Mouse (Mus musculus): ENCODE data around the gene Calm1. TPM values are rescaled to one million over a fixed set of nuclear protein-coding genes. Genes with fewer than 3 reads are reported as not detected.
"Not testable (repeated sequence)": the region's sequence is repeated elsewhere in the genome, so short reads cannot be mapped to it uniquely, and the experiment has no call there.

Gene Calm1
- polyA plus RNA-seq, 1 experiment from 2014 or later: 1,739 TPM

DNA sequence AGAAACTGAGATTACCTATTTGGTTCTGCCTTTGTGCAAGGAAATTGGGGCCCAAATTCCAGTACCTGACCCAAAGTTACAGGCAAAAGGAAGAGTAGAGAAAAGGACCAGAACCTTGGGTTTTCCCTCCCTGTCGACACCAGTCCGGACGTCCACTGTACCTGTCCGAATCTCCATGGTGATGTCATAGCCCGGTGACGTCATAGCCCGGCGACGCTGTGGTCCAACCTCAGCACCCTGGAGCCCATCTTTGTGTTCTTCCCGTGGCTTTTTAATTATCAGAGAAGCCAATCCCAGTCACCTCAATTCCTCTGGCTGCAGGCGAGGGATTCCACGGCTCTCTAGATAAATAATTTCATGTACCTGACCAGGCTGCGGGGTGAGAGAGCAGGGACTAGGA lies 18.4 kb upstream of the Calm1 start:
- Histone ChIP-seq H3K27me3 (no peaks in the 10 kb centered on the region), H3K4me1 (peaks cover 2% of the 10 kb centered on the region), H3K4me2 (no peak overlapping the region), H3K9me3 (no peaks in the 10 kb centered on the region), H3K27ac (no peak overlapping the region), H3K36me3 (no peaks in the 10 kb centered on the region), H3K9ac (no peak overlapping the region), H3K4me3 (no peak overlapping the region)
- 79% methylated on average over 13 of the region's 13 CpGs for WGBS
- ATAC-seq (ENCODE audit: borderline replicate concordance, extremely low read depth, low FRiP score, low TSS enrichment): no peak

GRCm38 (mm10) chr12:100182676-100183075 lies 16.6 kb upstream of the Calm1 start:
- Histone ChIP-seq H3K4me3 (no peak overlapping the region), H3K27ac (no peak overlapping the region), H3K9ac (no peak overlapping the region), H3K4me2 (no peak overlapping the region), H3K9me3 (no peaks in the 10 kb centered on the region), H3K36me3 (no peaks in the 10 kb centered on the region), H3K27me3 (no peaks in the 10 kb centered on the region), H3K4me1 (peaks cover 8% of the 10 kb centered on the region)
- no peak for ATAC-seq (ENCODE audit: borderline replicate concordance, extremely low read depth, low FRiP score, low TSS enrichment)
- whole genome bisulfite sequencing: 77% methylated on average over 2 of the region's 2 CpGs

DNA sequence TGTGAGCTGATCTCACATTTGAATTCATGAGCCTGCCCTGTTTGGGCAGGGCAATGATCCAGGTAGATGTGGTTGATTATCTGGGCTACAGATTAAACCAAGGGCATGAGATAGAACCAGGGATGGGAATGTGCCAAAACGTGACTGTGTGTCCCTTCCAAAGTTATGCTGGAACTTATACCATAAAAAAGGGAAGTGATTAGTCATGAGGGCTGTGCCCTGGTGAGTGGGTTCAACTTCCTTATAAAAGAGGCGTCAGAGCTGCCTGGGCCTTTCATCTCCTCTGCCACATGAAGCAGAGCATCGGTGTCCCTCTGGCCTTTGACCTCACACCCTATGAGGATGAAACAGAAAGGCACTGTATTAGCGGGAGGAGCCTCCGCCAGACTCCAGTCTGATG lies 15.3 kb upstream of the Calm1 start:
- Histone ChIP-seq H3K9ac (no peak overlapping the region), H3K27me3 (no peaks in the 10 kb centered on the region), H3K9me3 (no peaks in the 10 kb centered on the region), H3K27ac (no peak overlapping the region), H3K4me2 (no peak overlapping the region), H3K36me3 (no peaks in the 10 kb centered on the region), H3K4me3 (no peak overlapping the region), H3K4me1 (peaks cover 16% of the 10 kb centered on the region)
- no peak for ATAC-seq (ENCODE audit: borderline replicate concordance, extremely low read depth, low FRiP score, low TSS enrichment)
- WGBS: 53% methylated on average over 5 of the region's 5 CpGs

GRCm38 (mm10) chr12:100184976-100185375 lies 14.3 kb upstream of the Calm1 start:
- 87% methylated on average over 2 of the region's 2 CpGs for WGBS
- H3K27ac ChIP-seq; ATAC-seq (ENCODE audit: borderline replicate concordance, extremely low read depth, low FRiP score, low TSS enrichment): not testable (repeated sequence)

DNA sequence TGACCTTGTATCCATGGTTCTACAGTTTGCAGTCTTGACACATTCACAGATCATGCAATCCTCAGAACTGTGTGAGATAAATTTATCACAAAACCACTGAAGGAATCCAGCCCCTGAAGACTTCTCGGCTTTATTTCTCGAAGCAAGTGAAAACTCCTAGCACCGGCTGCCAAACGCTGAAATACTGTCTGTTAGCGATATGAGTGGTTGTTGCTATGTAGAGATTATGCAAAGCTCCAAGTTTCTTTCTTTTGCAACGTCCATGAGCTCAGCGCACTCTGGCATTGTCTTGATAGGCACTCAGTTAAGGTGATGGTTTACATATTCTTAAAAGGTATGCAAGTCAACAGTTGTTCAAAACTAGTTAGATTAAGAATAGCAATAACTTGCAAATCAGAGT lies 13.3 kb upstream of the Calm1 start:
- no peak overlapping the region for H3K4me3 ChIP-seq
- no peak for ATAC-seq (ENCODE audit: borderline replicate concordance, extremely low read depth, low FRiP score, low TSS enrichment)
- H3K4me2 ChIP-seq: peak overlapping the region; percentile 88

More at GRCm38 (mm10) chr12:100184976-100185375, 14.3 kb upstream of the Calm1 start:
- H3K9ac ChIP-seq, H3K4me2 ChIP-seq, H3K4me3 ChIP-seq, H3K36me3 ChIP-seq, H3K27me3 ChIP-seq, H3K9me3 ChIP-seq: not testable (repeated sequence)
- peaks cover 16% of the 10 kb centered on the region for H3K4me1 ChIP-seq

GRCm38 (mm10) chr12:100186376-100186775 lies 12.9 kb upstream of the Calm1 start:
- H3K4me2 ChIP-seq: peak overlapping the region; percentile 88
- peaks cover 16% of the 10 kb centered on the region for H3K4me1 ChIP-seq
- no peaks in the 10 kb centered on the region for H3K9me3 ChIP-seq
- H3K36me3 ChIP-seq: no peaks in the 10 kb centered on the region
- H3K27me3 ChIP-seq: no peaks in the 10 kb centered on the region
- H3K4me3 ChIP-seq: peak overlapping the region; percentile 58
- peak overlapping the region; percentile 98 for H3K27ac ChIP-seq
- H3K9ac ChIP-seq: peak overlapping the region; percentile 71
- ATAC-seq (ENCODE audit: borderline replicate concordance, extremely low read depth, low FRiP score, low TSS enrichment): no peak
- WGBS: 9% methylated on average over 6 of the region's 6 CpGs

More for the DNA sequence above, 13.3 kb upstream of the Calm1 start:
- Histone ChIP-seq H3K4me1 (peaks cover 16% of the 10 kb centered on the region), H3K27ac (peak overlapping the region; percentile 98; the same call in 1 of the 2 replicates), H3K9ac (no peak overlapping the region), H3K9me3 (no peaks in the 10 kb centered on the region), H3K27me3 (no peaks in the 10 kb centered on the region), H3K36me3 (no peaks in the 10 kb centered on the region)
- WGBS: 47% methylated on average over 7 of the region's 7 CpGs

- under 1% methylated on average over 52 of the region's 52 CpGs for WGBS
- peak; percentile 100 for ATAC-seq (ENCODE audit: borderline replicate concordance, extremely low read depth, low FRiP score, low TSS enrichment)
- Histone ChIP-seq H3K4me2 (peak overlapping the region; percentile 88), H3K27ac (peak overlapping the region; percentile 98), H3K9ac (peak overlapping the region; percentile 71), H3K27me3 (no peaks in the 10 kb centered on the region), H3K9me3 (no peaks in the 10 kb centered on the region), H3K36me3 (no peaks in the 10 kb centered on the region), H3K4me3 (peak overlapping the region; percentile 58), H3K4me1 (peaks cover 16% of the 10 kb centered on the region)
Observed at GRCm38 (mm10) chr12:100187013-100187755, 12.1 kb upstream of the Calm1 start.

GRCm38 (mm10) chr12:100187756-100188430 lies 11.3 kb upstream of the Calm1 start:
- Histone ChIP-seq H3K4me2 (peak overlapping the region; percentile 88), H3K9ac (peak overlapping the region; percentile 64), H3K27ac (peak overlapping the region; percentile 92), H3K36me3 (no peaks in the 10 kb centered on the region), H3K4me1 (peaks cover 16% of the 10 kb centered on the region), H3K9me3 (no peaks in the 10 kb centered on the region), H3K4me3 (peak overlapping the region; percentile 58), H3K27me3 (no peaks in the 10 kb centered on the region)
- ATAC-seq (ENCODE audit: borderline replicate concordance, extremely low read depth, low FRiP score, low TSS enrichment): no peak
- under 1% methylated on average over 29 of the region's 29 CpGs for WGBS

GRCm38 (mm10) chr12:100190802-100191201 lies 8.4 kb upstream of the Calm1 start:
- WGBS: 64% methylated on average over 6 of the region's 6 CpGs
- Histone ChIP-seq H3K4me1 (peaks cover 14% of the 10 kb centered on the region), H3K9me3 (no peaks in the 10 kb centered on the region), H3K4me2 (no peak overlapping the region), H3K4me3 (no peak overlapping the region), H3K27ac (no peak overlapping the region), H3K9ac (no peak overlapping the region), H3K36me3 (no peaks in the 10 kb centered on the region), H3K27me3 (no peaks in the 10 kb centered on the region)
- no peak for ATAC-seq (ENCODE audit: borderline replicate concordance, extremely low read depth, low FRiP score, low TSS enrichment)

DNA sequence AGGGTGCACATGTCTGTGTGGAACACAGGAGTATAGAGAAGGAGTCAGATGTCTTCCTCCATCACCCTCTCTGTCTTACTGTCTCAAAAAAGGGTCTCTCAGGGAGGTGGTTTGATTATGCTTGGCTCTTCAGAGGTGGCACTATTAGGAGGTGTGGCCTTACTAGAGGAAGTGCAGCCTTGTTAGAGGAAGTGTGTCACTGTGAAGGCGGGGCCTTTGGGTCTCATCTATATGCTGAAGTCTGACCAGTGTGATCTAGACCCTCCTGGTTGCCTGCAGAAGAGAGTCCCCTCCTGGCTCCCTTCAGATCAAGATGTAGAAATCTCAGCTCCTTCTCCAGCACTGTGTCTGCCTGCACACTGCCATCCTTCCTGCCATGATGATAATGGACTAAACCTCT lies 5.1 kb upstream of the Calm1 start:
- 85% methylated on average over 1 of the region's 1 CpGs for WGBS
- no peak for ATAC-seq (ENCODE audit: borderline replicate concordance, extremely low read depth, low FRiP score, low TSS enrichment)

DNA sequence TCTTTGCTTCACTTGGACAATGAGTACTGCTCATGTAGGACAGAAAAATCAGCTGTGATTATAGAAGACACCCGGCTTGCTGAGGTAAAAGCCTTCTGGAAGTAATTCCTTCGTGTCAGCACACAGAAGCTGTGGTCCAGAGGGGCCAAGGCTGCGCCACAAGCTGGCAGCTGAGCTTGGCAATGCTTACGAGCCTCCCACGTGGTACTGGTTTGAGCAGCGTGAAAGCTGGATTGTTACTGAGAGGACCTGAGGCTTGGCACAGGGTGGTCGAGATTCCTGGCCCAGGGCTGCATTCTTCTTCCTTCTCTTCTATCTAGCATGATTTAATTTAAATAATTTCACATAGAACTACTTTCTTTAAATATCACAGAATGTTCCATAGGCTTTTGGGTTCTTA lies 2.4 kb upstream of the Calm1 start:
- Histone ChIP-seq H3K4me2 (no peak overlapping the region), H3K36me3 (no peaks in the 10 kb centered on the region), H3K4me3 (no peak overlapping the region), H3K27ac (no peak overlapping the region), H3K27me3 (no peaks in the 10 kb centered on the region), H3K4me1 (peaks cover 8% of the 10 kb centered on the region), H3K9me3 (no peaks in the 10 kb centered on the region), H3K9ac (no peak overlapping the region)
- ATAC-seq (ENCODE audit: borderline replicate concordance, extremely low read depth, low FRiP score, low TSS enrichment): no peak
- 69% methylated on average over 7 of the region's 7 CpGs for WGBS

More for the DNA sequence above, 5.1 kb upstream of the Calm1 start:
- Histone ChIP-seq H3K4me3 (no peak overlapping the region), H3K9ac (no peak overlapping the region), H3K36me3 (no peaks in the 10 kb centered on the region), H3K27ac (no peak overlapping the region), H3K4me1 (no peaks in the 10 kb centered on the region), H3K27me3 (no peaks in the 10 kb centered on the region), H3K9me3 (no peaks in the 10 kb centered on the region), H3K4me2 (no peak overlapping the region)
